Mouse (Mus musculus) adrenal gland, postnatal 4 days (tissue): ENCODE results near the gene Rreb1. TPM values are rescaled to one million over a fixed set of nuclear protein-coding genes. Genes with fewer than 3 reads are reported as not detected.
"Not testable (repeated sequence)": the region's sequence is repeated elsewhere in the genome, so short reads cannot be mapped to it uniquely, and the experiment has no call there.

Experiments used
- DNase-seq, 2 experiments: peaks; one replicate each; pipeline ENCODE4 v3.0.0; 2021 to 2022; ENCODE audit warnings: low spot score in 2 of 2, mixed read lengths in 2 of 2
- total RNA-seq, 2 experiments: library from RNA; stranded (reverse); gene quantifications; 2 replicates each; pipeline ENCODE4 v1.2.3; 2021

Rreb1 gene
- total RNA-seq, 2 experiments from 2014 or later, result 83.9 to 84.6 TPM

GRCm38 (mm10) chr13:37826281-37826993 is 48.2 kb downstream of the Rreb1 start:
- DNase-seq, result peak; percentile 35 to 40

GRCm38 (mm10) chr13:37826994-37827262 is 48.7 kb downstream of the Rreb1 start:
- DNase-seq, result no peak

- peak; percentile 31 to 44 for DNase-seq
These were observed 49.2 kb downstream of the Rreb1 start for GRCm38 (mm10) chr13:37827263-37827995.

- no peak for DNase-seq
These were observed 49.9 kb downstream of the Rreb1 start for GRCm38 (mm10) chr13:37827996-37828579.

- no peak for DNase-seq
These were observed 50.7 kb downstream of the Rreb1 start for GRCm38 (mm10) chr13:37828928-37829327.

- DNase-seq, result no peak
These were observed 52.1 kb downstream of the Rreb1 start for GRCm38 (mm10) chr13:37830256-37830655.

GRCm38 (mm10) chr13:37830874-37831311 is 52.7 kb downstream of the Rreb1 start:
- no peak for DNase-seq

GRCm38 (mm10) chr13:37832481-37832880 is 54.3 kb downstream of the Rreb1 start:
- no peak for DNase-seq

- no peak for DNase-seq
These were observed 55.3 kb downstream of the Rreb1 start for GRCm38 (mm10) chr13:37833500-37833899.

GRCm38 (mm10) chr13:37835296-37835695 is 57.1 kb downstream of the Rreb1 start:
- no peak for DNase-seq

GRCm38 (mm10) chr13:37835811-37836210 is 57.6 kb downstream of the Rreb1 start:
- DNase-seq, result not testable (repeated sequence)

- no peak for DNase-seq
These were observed 59.2 kb downstream of the Rreb1 start for GRCm38 (mm10) chr13:37837372-37837771.

- DNase-seq, result no peak
These were observed 60.3 kb downstream of the Rreb1 start for GRCm38 (mm10) chr13:37838260-37839183.

GRCm38 (mm10) chr13:37843241-37843640 is 65.0 kb downstream of the Rreb1 start:
- no peak for DNase-seq

- no peak for DNase-seq
These were observed 65.6 kb downstream of the Rreb1 start for GRCm38 (mm10) chr13:37843844-37844243.

GRCm38 (mm10) chr13:37845156-37845555 is 67.0 kb downstream of the Rreb1 start:
- no peak for DNase-seq

- DNase-seq, result no peak
These were observed 67.4 kb downstream of the Rreb1 start for GRCm38 (mm10) chr13:37845641-37846040.

- no peak for DNase-seq
These were observed 68.3 kb downstream of the Rreb1 start for GRCm38 (mm10) chr13:37846507-37846906.

- DNase-seq, result no peak
These were observed 68.9 kb downstream of the Rreb1 start for GRCm38 (mm10) chr13:37846962-37847570.

- DNase-seq, result peak; percentile 35 to 58
These were observed 69.6 kb downstream of the Rreb1 start for GRCm38 (mm10) chr13:37847601-37848358.
